Mouse (Mus musculus) ovary, postnatal 10 days (tissue): ENCODE results near the gene Ube2d1.

ENCODE experiments used
- DNase-seq: peaks from one replicate; pipeline ENCODE4 v3.0.0; 2022; ENCODE audit warnings: low spot score

The Ube2d1 gene

GRCm38 (mm10) chr10:71285126-71285580, at the start of gene Ube2d1:
Ube2d1 (minus strand) TSS chr10:71285262.
- peak; percentile 68 for DNase-seq

DNA sequence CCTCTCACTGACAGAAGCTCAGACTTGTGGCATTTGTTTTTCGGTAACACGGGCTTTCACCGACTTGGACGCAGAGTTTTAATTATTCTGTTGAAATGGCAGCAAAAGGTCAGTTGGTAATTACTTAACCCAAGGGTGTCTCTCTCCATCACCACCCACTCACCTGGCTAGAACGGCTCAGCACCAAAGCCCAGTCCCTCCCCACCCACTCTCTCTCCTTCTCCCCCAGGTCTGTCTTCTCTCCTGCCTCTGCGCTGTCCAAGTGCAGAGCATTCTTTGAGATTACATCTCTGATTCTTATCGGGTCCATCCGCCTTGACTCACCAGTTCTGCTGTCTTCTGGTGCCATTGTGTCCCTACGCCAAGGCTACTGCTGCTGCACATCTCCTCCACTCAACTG, 47.8 kb upstream of the Ube2d1 start:
- DNase-seq: no peak

- no peak for DNase-seq
Observed at GRCm38 (mm10) chr10:71332376-71332775, 47.3 kb upstream of the Ube2d1 start.

GRCm38 (mm10) chr10:71331908-71332307, 46.8 kb upstream of the Ube2d1 start:
- DNase-seq: no peak

GRCm38 (mm10) chr10:71330070-71330469, 45.0 kb upstream of the Ube2d1 start:
- no peak for DNase-seq

GRCm38 (mm10) chr10:71329295-71329694, 44.2 kb upstream of the Ube2d1 start:
- DNase-seq: no peak

DNA sequence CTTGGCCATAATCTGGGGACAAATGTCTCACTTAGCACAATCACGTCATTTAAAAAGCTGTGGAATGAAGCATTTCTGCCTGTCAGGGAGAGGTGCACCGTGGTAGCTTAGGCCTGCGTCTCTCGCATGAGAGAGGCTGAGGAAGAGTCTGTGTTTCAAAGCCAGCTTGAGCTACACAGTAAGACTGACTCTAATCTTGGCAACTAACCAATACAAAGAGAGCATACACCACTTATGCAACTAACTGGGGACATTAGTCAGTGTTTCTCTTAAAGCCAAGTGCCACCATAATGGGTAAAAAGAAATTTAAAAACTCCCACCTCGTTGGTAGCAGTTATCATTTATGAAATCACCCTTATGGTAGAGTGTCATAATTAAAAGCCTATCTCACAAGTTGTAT, 43.8 kb upstream of the Ube2d1 start:
- DNase-seq: no peak

DNA sequence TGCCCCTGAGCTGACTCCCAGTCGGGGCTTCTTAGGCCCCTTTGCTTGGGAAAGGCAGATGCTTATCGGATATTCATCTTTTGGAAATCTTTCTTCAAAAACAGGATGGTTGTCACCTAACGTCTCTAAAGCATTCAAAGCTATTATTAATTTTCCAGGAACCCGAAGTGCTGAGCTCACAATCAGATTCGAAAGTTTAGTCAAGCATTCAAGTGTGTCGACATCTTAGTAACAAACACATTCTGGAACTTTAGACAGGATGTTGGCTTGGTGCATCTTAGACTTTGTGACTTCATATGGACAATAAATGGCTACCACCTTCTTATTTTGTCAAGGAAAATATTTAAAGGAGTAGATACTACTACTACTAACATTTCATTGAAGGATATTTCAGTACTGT, 43.3 kb upstream of the Ube2d1 start:
- no peak for DNase-seq

DNA sequence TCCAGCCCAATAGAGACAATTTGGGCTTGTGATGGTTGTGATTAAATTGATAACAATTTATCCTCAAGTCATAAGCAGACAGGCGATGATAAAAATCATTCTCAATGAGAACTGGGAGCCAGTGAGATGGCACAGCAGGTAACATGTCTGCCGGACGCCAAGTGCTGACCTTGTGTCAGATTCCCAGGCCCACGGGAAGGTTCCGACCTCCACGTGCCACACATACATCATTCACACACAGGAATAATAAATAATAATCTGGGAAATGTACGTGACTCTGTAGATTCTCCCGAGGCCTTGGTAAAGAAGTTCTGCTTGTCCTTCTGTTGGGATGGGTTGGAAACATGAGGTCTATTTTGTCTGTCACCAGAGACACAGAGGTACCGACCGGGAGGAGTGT, 42.3 kb upstream of the Ube2d1 start:
- no peak for DNase-seq

GRCm38 (mm10) chr10:71326789-71327188, 41.7 kb upstream of the Ube2d1 start:
- peak; percentile 49 for DNase-seq

DNA sequence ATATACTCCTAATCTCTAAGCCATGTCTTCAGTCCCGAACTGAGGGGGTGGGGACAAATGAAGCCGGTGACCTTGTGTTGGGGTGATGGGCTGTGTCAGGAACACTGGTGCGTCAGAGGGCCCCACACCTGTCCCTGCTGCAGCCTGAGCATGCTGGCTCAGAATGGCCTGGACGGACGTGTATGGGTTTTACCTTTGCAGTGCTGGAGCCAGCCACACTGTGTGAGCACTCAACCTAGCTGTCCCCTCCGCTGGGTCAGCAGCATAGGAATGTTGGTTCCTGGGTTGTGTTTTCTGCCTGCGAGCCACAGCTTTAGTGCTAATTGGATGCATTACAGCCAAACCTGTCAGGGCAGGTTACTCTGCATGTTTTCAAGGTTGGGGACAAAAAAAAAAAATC, 41.1 kb upstream of the Ube2d1 start:
- no peak for DNase-seq

- no peak for DNase-seq
Observed at GRCm38 (mm10) chr10:71323669-71324068, 38.6 kb upstream of the Ube2d1 start.

DNA sequence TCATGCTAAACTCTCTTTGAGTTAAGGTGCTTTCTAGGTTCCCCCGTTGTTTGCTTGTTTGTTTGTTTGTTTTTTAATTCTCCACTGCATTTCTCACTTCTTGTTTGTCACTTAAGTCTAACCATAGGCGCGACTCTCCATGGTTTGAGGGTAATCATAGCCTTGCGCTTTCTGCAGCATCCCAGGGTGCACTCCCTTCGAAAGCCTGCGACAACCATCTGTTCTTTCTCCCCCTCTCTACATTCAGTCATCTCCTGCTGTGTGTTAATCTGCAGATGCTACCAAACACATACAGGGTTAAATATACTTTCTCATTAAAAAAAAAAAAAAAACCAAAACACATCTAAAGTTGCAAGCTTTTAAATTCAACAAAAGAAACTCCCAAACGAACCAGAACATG, 31.4 kb upstream of the Ube2d1 start:
- DNase-seq: no peak

DNA sequence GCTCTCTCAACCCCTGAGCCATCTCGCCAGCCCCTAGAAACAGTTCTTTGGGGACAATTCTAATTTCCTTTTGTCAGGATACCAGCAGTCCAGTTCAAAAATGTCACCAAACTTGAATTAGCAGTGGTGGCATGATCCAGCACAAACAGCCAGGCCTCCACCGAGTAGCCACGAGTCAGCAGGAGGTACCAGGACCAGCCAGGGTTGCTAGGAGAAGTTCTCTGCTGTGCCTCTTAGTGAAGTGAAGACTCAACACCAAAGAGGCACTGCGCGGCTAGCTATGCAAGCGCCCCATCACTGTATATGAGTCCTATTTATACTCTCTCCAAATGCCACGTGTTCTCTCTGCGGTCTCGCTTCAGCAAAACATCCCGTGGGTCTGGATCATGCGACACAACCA, 31.0 kb upstream of the Ube2d1 start:
- no peak for DNase-seq

- no peak for DNase-seq
Observed at GRCm38 (mm10) chr10:71314596-71314995, 29.5 kb upstream of the Ube2d1 start.

- no peak for DNase-seq
Observed at GRCm38 (mm10) chr10:71310288-71310687, 25.2 kb upstream of the Ube2d1 start.

- no peak for DNase-seq
Observed at GRCm38 (mm10) chr10:71308199-71308598, 23.1 kb upstream of the Ube2d1 start.

DNA sequence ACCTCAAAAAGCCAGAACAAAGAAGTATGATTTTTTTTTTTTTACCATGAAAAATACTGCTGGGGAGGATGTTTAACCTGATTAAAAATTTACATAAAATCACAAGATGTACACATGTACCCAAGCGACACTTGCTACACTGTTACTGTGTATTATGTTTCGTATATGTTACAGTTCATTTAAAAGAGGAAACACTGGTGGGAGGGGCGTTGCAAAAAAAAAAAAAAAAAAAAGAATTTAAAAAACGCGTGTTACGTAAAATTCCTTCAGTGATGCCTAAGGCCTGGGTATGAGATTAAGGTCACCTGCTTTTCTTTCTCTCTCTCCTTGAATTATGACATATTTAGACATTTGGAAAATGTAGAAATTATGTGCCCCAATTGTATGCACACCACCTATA, 21.7 kb upstream of the Ube2d1 start:
- no peak for DNase-seq

- DNase-seq: no peak
Observed at GRCm38 (mm10) chr10:71306190-71306589, 21.1 kb upstream of the Ube2d1 start.

- DNase-seq: no peak
Observed at GRCm38 (mm10) chr10:71302490-71302889, 17.4 kb upstream of the Ube2d1 start.

GRCm38 (mm10) chr10:71300161-71300560, 15.1 kb upstream of the Ube2d1 start:
- no peak for DNase-seq

- DNase-seq: no peak
Observed at GRCm38 (mm10) chr10:71293245-71293644, 8.2 kb upstream of the Ube2d1 start.

DNA sequence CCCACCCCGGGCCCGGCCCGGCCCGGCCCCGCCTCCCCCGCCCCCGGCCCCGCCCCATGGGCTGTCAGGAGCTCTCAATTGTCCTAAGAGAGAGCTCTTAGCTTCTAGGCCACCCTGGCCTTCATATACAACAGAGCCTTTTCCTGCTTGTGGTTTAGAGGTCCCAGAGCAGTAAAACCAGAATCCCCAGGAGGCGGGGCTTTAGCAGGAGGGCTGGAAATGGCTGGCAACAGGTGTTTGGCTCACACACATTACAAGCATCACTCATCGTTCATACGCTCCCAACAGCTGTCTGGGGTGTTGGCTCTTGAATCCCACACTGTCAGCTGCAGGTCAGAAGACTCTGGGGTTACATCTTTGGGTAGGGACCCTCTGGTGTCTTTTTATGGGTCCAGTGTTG, 7.2 kb upstream of the Ube2d1 start:
- DNase-seq: no peak

GRCm38 (mm10) chr10:71291801-71292200, 6.7 kb upstream of the Ube2d1 start:
- DNase-seq: no peak

- no peak for DNase-seq
Observed at GRCm38 (mm10) chr10:71291179-71291661, 6.2 kb upstream of the Ube2d1 start.
